Mouse (Mus musculus) kidney, postnatal 0 days (tissue): ENCODE data around the gene Rab3a. TPM values are rescaled to one million over a fixed set of nuclear protein-coding genes. Genes with fewer than 3 reads are reported as not detected.

Experiments used
- ATAC-seq: fragments of 200-750 bp; cut with Nextera tagmentation; replicated peaks from 2 replicates; pipeline ENCODE4 v1.8.0; 2017; ENCODE audit warnings: low read depth, moderate number of reproducible peaks, moderate TSS enrichment, moderate library complexity; ENCODE audit not compliant: low FRiP score
- DNase-seq: peaks from one replicate; pipeline ENCODE4 v3.0.0-alpha.2; 2016; ENCODE audit warnings: low spot score
- H3K27ac ChIP-seq: fragments of 300-500 bp; sonication (generic); 2 replicates; pipeline ENCODE4 v1.5.1; 2014; ENCODE audit warnings: mild to moderate bottlenecking
- H3K27me3 ChIP-seq: fragments of 300-500 bp; sonication (generic); 2 replicates; pipeline ENCODE4 v1.6.1; 2014; ENCODE audit warnings: low read length, mixed read lengths; ENCODE audit not compliant: insufficient read depth
- H3K36me3 ChIP-seq: fragments of 300-500 bp; sonication (generic); 2 replicates; pipeline ENCODE4 v1.6.1; 2014; ENCODE audit warnings: low read length, mixed read lengths; ENCODE audit not compliant: insufficient read depth
- H3K4me1 ChIP-seq: fragments of 300-500 bp; sonication (generic); replicated peaks from 2 replicates; pipeline ENCODE4 v1.6.1; 2014; ENCODE audit warnings: antibody characterized with exemption, low read length, mixed read lengths; ENCODE audit not compliant: insufficient read depth
- H3K4me2 ChIP-seq: fragments of 300-500 bp; sonication (generic); 2 replicates; pipeline ENCODE4 v1.6.1; 2014; ENCODE audit warnings: mild to moderate bottlenecking, low read length, moderate library complexity, mixed read lengths
- H3K4me3 ChIP-seq: fragments of 300-500 bp; sonication (generic); replicated peaks from 2 replicates; pipeline ENCODE4 v1.5.1; 2014; ENCODE audit warnings: low read depth, low read length
- H3K9ac ChIP-seq: fragments of 300-500 bp; sonication (generic); 2 replicates; pipeline ENCODE4 v1.6.1; 2014; ENCODE audit warnings: low read depth, low read length
- H3K9me3 ChIP-seq: fragments of 300-500 bp; sonication (generic); replicated peaks from 2 replicates; pipeline ENCODE4 v1.6.1; 2016; ENCODE audit warnings: low read length, inconsistent platforms, mixed read lengths
- CTCF ChIP-seq: IDR thresholded peaks from 2 replicates; pipeline ENCODE4 v1.5.1; 2016; ENCODE audit warnings: antibody characterized with exemption, low read depth, mild to moderate bottlenecking, moderate library complexity
- WGBS: fragments of 180-500 bp; shearing (Covaris S2); extraction: QIAGEN DNeasy Blood & Tissue Kit; methylation state at CpG from one replicate; pipeline ENCODE4 v1.1.7; 2014; 5-methylcytosine and 5-hydroxymethylcytosine counted together
- polyA plus RNA-seq: library from polyadenylated mRNA; unstranded; fragments of >200 nt; fragmentation: Nextera tagmentation; extraction: Ambion mirVana; gene quantifications from 2 replicates; pipeline ENCODE4 v1.2.1, GENCODE M21; 2015

The Rab3a gene
- polyA plus RNA-seq, 1 experiment from 2014 or later = 20.5 TPM

GRCm38 (mm10) chr8:70745691-70746220, 8.7 kb upstream of the Rab3a start:
- 0 out of 2 replicates have a peak, but pooled peaks cover 6% of the 10 kb centered on the region for H3K27me3 ChIP-seq
- H3K36me3 ChIP-seq = no peaks in the 10 kb centered on the region
- H3K9ac ChIP-seq = no peak overlapping the region
- WGBS = 58% methylated on average over 19 of the region's 19 CpGs
- ATAC-seq (0 out of 2 replicates have a peak, but pooled peaks have one; percentile 12), DNase-seq (no peak)
- no peak overlapping the region for H3K4me3 ChIP-seq
- no peak for TF ChIP-seq CTCF
- no peak overlapping the region for H3K27ac ChIP-seq
- H3K9me3 ChIP-seq = no peaks in the 10 kb centered on the region
- no peak overlapping the region for H3K4me2 ChIP-seq
- H3K4me1 ChIP-seq = 0 out of 2 replicates have a peak, but pooled peaks cover 20% of the 10 kb centered on the region

- 51% methylated on average over 9 of the region's 9 CpGs for WGBS
- H3K27ac ChIP-seq = no peak overlapping the region
- H3K9me3 ChIP-seq = no peaks in the 10 kb centered on the region
- H3K4me2 ChIP-seq = no peak overlapping the region
- ATAC-seq = no peak
- H3K4me1 ChIP-seq = 0 out of 2 replicates have a peak, but pooled peaks cover 20% of the 10 kb centered on the region
- no peak overlapping the region for H3K9ac ChIP-seq
- TF ChIP-seq CTCF = no peak
- DNase-seq = no peak
- H3K4me3 ChIP-seq = no peak overlapping the region
- H3K27me3 ChIP-seq = 0 out of 2 replicates have a peak, but pooled peaks cover 6% of the 10 kb centered on the region
- H3K36me3 ChIP-seq = no peaks in the 10 kb centered on the region
Measured at GRCm38 (mm10) chr8:70746676-70747075, 7.8 kb upstream of the Rab3a start.

- no peak overlapping the region for H3K9ac ChIP-seq
- DNase-seq = no peak
Measured at GRCm38 (mm10) chr8:70747211-70747890, 7.1 kb upstream of the Rab3a start.

GRCm38 (mm10) chr8:70748246-70749096, 6.0 kb upstream of the Rab3a start:
- DNase-seq = no peak

More at GRCm38 (mm10) chr8:70747211-70747890, 7.1 kb upstream of the Rab3a start:
- Histone ChIP-seq H3K4me3 (no peak overlapping the region), H3K9me3 (no peaks in the 10 kb centered on the region), H3K4me1 (peaks cover 22% of the 10 kb centered on the region; the same call in 1 of the 2 replicates), H3K27ac (no peak overlapping the region), H3K27me3 (0 out of 2 replicates have a peak, but pooled peaks cover 6% of the 10 kb centered on the region), H3K36me3 (no peaks in the 10 kb centered on the region), H3K4me2 (no peak overlapping the region)
- TF ChIP-seq CTCF = no peak
- ATAC-seq = no peak
- WGBS = 72% methylated on average over 18 of the region's 18 CpGs

GRCm38 (mm10) chr8:70749097-70749674, 5.3 kb upstream of the Rab3a start:
- no peak overlapping the region for H3K4me3 ChIP-seq
- no peak for TF ChIP-seq CTCF
- H3K9ac ChIP-seq = no peak overlapping the region
- H3K27me3 ChIP-seq = no peaks in the 10 kb centered on the region
- no peak for ATAC-seq
- H3K36me3 ChIP-seq = no peaks in the 10 kb centered on the region
- H3K9me3 ChIP-seq = no peaks in the 10 kb centered on the region
- no peak overlapping the region for H3K27ac ChIP-seq
- DNase-seq = no peak
- H3K4me2 ChIP-seq = no peak overlapping the region
- WGBS = 84% methylated on average over 19 of the region's 19 CpGs
- peaks cover 22% of the 10 kb centered on the region for H3K4me1 ChIP-seq

More at GRCm38 (mm10) chr8:70748246-70749096, 6.0 kb upstream of the Rab3a start:
- H3K27ac ChIP-seq = no peak overlapping the region
- H3K27me3 ChIP-seq = 0 out of 2 replicates have a peak, but pooled peaks cover 3% of the 10 kb centered on the region
- no peak for ATAC-seq
- no peak overlapping the region for H3K9ac ChIP-seq
- no peaks in the 10 kb centered on the region for H3K36me3 ChIP-seq
- H3K4me3 ChIP-seq = no peak overlapping the region
- no peak overlapping the region for H3K4me2 ChIP-seq
- no peaks in the 10 kb centered on the region for H3K9me3 ChIP-seq
- no peak for TF ChIP-seq CTCF
- 87% methylated on average over 23 of the region's 23 CpGs for WGBS
- H3K4me1 ChIP-seq = peaks cover 25% of the 10 kb centered on the region; the same call in 1 of the 2 replicates

- no peak for TF ChIP-seq CTCF
- peaks cover 19% of the 10 kb centered on the region for H3K4me1 ChIP-seq
- H3K4me2 ChIP-seq = no peak overlapping the region
- no peak overlapping the region for H3K27ac ChIP-seq
- no peaks in the 10 kb centered on the region for H3K27me3 ChIP-seq
- H3K9ac ChIP-seq = no peak overlapping the region
- no peaks in the 10 kb centered on the region for H3K36me3 ChIP-seq
- no peak overlapping the region for H3K4me3 ChIP-seq
- 79% methylated on average over 13 of the region's 13 CpGs for WGBS
- ATAC-seq (no peak), DNase-seq (no peak)
- no peaks in the 10 kb centered on the region for H3K9me3 ChIP-seq
Measured at GRCm38 (mm10) chr8:70750128-70750680, 4.3 kb upstream of the Rab3a start.
